Mouse (Mus musculus): ENCODE data around the gene Sprr2e. TPM values are rescaled to one million over a fixed set of nuclear protein-coding genes. Genes with fewer than 3 reads are reported as not detected.

Gene Sprr2e
- total RNA-seq (2021): not detected
- long read RNA-seq, experiment 1: 0 reads
- long read RNA-seq, experiment 2: 0 reads

DNA sequence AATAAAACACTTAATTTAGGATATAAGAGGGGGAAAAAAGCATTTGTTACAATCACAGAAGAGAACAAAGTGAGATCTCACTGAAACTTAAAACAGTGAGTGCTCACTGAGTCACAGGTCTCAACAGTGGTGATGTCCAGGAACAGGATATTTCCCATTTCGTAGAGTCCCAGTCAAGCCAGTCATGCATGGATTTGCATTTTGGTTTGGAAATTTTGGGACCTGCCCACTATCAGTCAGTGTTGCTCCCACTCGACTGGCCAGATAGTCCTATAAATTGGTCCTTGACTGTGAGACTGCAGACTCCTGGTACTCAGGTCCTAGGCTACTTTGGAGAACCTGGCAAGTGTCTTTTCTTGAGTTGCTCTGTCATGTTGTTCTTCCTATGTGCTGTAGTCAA lies at the start of gene Sprr2e:
Gene Sprr2e (plus strand): TSS at position 301 of the 400 bp plus-strand sequence.
- DNase-seq (ENCODE audit: low spot score in 2 of 2): no peak

GRCm38 (mm10) chr3:92307406-92307805 lies 44.5 kb upstream of the Sprr2e start:
- no peak for DNase-seq (ENCODE audit: low spot score in 2 of 2)

GRCm38 (mm10) chr3:92316320-92316719 lies 35.6 kb upstream of the Sprr2e start, which contains the start of gene Sprr2b:
Gene Sprr2b, plus strand, starts transcription at chr3:92316620.
- DNase-seq (ENCODE audit: low spot score in 2 of 2): no peak

DNA sequence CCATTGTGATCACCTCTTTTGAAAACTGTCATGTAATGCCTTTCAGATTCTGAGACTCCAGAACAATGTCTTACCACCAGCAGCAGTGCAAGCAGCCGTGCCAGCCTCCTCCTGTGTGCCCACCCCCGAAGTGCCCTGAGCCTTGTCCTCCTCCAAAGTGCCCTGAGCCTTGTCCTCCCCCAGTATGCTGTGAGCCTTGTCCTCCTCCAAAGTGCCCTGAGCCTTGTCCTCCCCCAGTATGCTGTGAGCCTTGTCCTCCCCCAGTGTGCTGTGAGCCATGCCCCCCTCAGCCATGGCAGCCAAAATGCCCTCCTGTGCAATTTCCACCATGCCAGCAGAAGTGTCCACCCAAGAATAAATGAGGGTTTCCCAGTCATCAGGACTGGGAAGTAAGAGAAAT lies 34.6 kb upstream of the Sprr2e start:
- DNase-seq (ENCODE audit: low spot score in 2 of 2): no peak

GRCm38 (mm10) chr3:92336278-92336677 lies 15.7 kb upstream of the Sprr2e start:
- DNase-seq (ENCODE audit: low spot score in 2 of 2): no peak

GRCm38 (mm10) chr3:92338840-92339239 lies 13.1 kb upstream of the Sprr2e start, which contains the start of gene Sprr2d:
Gene Sprr2d, plus strand, starts transcription at chr3:92339140.
- DNase-seq (ENCODE audit: low spot score in 2 of 2): no peak

GRCm38 (mm10) chr3:92361619-92362018 lies 9.7 kb downstream of the Sprr2e start:
- DNase-seq (ENCODE audit: low spot score in 2 of 2): no peak

- DNase-seq (ENCODE audit: low spot score in 2 of 2): no peak
These were observed 12.9 kb downstream of the Sprr2e start, which contains the start of gene Sprr2f for GRCm38 (mm10) chr3:92364887-92365286. Gene Sprr2f, plus strand, starts transcription at chr3:92365187.

DNA sequence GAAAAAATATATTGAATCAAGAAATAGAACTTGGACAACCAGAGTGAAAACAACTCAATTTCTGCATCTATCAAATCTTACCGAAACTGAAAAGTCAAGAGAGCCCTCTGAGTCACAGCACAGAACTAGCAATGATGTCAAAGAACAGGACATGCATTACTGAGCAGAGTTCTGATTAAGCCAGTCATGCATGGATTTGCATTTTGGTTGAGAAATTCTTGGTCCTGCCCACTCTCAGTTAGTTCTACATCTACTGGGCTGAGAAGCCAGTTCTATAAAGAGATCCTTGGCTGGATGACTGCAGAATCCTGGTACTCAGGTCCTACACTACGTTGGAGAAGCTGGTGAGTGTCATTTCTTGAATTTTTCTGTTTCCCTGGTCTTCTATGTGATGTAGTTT lies 21.7 kb downstream of the Sprr2e start:
- DNase-seq (ENCODE audit: low spot score in 2 of 2): no peak

DNA sequence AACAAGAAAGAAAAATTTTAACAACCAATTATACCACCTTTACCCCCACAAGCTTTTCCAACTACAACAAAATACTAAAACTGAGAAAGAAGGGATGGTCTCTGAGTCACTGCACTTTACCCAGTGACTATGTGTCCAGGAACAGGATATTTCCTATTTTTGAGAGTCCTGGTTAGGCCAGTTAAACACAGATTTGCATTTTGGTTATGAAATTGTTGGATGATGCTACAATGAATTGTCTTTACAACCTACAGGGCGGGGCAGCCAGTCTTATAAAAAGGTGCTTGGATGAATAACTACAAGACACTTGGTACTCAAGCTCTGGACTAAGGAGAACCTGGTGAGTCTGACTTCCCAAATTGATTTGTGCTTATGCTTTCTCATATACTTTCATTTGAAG lies 33.4 kb downstream of the Sprr2e start, which contains the start of gene Sprr2h:
Gene Sprr2h (plus strand): TSS at position 301 of the 400 bp plus-strand sequence.
- DNase-seq (ENCODE audit: low spot score in 2 of 2): no peak

DNA sequence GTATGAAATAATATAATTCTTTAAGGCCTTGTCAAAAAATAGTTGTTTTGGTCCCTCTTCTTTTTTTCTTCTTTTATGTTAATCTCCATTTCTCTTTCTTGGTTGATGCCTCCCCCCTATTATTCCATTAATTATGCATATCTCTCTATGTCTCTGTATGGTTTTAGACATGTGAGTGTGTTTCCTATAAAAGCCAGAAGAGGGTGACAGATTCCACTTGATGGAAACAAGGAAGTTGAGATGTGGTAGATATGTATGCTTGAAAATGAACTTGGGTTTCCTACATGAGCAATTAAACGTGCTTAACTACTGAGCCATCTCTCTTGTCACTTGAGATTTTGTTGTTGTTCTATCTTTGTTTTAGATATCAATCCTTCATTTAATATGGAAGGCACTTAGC lies 42.4 kb downstream of the Sprr2e start:
- no peak for DNase-seq (ENCODE audit: low spot score in 2 of 2)

Other genes starting within 250 kb of the Sprr2e start
- not detected for gene Prr9, start 228.2 kb upstream of the Sprr2e start, total RNA-seq (2021)
- gene Lelp1, start 209.4 kb upstream of the Sprr2e start, total RNA-seq (2021): not detected
- gene Sprr2a1, start 136.3 kb upstream of the Sprr2e start, total RNA-seq (2021): not detected
- gene Sprr2a2, start 136.2 kb upstream of the Sprr2e start, total RNA-seq (2021): not detected
- not detected for gene Sprr2a3, start 66.7 kb upstream of the Sprr2e start, total RNA-seq (2021)
- gene Sprr2b, start 35.5 kb upstream of the Sprr2e start, total RNA-seq (2021): not detected
- not detected for gene Sprr2d, start 13.0 kb upstream of the Sprr2e start, total RNA-seq (2021)
- not detected for gene Sprr2f, start 13.0 kb downstream of the Sprr2e start, total RNA-seq (2021)
- gene Sprr2h, start 33.5 kb downstream of the Sprr2e start, total RNA-seq (2021): not detected
- not detected for gene Sprr2i, start 55.8 kb downstream of the Sprr2e start, total RNA-seq (2021)
- not detected for gene Sprr2j-ps, start 65.9 kb downstream of the Sprr2e start, total RNA-seq (2021)
- gene Gm9774, start 77.3 kb downstream of the Sprr2e start, total RNA-seq (2021): 10 to 100 TPM in 1 of 2 experiments, 1 to 10 TPM in 1; 9.3 to 12.2 TPM
- gene Sprr2k, start 80.4 kb downstream of the Sprr2e start, total RNA-seq (2021): not detected
- not detected for gene Sprr1b, start 86.6 kb downstream of the Sprr2e start, total RNA-seq (2021)
- gene Sprr3, start 106.6 kb downstream of the Sprr2e start, total RNA-seq (2021): not detected
- gene Sprr1a, start 133.8 kb downstream of the Sprr2e start, total RNA-seq (2021): under 1 TPM; 0.39 to 0.68 TPM
- gene Sprr4, start 148.3 kb downstream of the Sprr2e start, total RNA-seq (2021): not detected
- not detected for gene 2310046K23Rik, start 182.4 kb downstream of the Sprr2e start, total RNA-seq (2021)
- not detected for gene Ivl, start 221.6 kb downstream of the Sprr2e start, total RNA-seq (2021)
- gene Smcp, start 236.9 kb downstream of the Sprr2e start, total RNA-seq (2021): not detected

Measured in adrenal gland, postnatal 4 days (tissue).